Mouse (Mus musculus): ENCODE data around the gene Raph1.

DNA sequence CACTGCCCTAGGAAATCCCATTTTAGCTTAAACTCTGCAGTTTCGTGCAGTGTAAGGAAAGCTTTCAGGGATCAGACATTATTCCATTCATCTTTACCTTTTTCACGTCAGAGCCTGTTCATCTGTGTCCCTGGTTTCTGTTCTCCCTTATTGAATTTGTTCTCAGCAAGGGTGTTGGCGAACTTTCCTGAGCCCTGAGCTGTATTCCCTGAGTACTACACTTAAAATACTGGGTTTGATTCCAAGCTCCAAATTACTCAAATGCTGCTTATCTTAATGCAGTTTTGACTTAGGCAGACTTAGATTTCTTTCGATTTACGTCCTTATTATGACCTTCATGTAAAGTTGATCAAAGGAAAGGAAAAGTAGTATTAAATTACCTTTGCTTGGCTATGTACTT is 417 bp upstream of the Raph1 start:
- TF ChIP-seq EP300 (IDR thresholded peaks at IDR 0.05) (no peak; the same call in 1 of the 2 replicates), CTCF (IDR thresholded peaks at IDR 0.05) (no peak)
